Mouse (Mus musculus): ENCODE results near the gene C1galt1.

DNA sequence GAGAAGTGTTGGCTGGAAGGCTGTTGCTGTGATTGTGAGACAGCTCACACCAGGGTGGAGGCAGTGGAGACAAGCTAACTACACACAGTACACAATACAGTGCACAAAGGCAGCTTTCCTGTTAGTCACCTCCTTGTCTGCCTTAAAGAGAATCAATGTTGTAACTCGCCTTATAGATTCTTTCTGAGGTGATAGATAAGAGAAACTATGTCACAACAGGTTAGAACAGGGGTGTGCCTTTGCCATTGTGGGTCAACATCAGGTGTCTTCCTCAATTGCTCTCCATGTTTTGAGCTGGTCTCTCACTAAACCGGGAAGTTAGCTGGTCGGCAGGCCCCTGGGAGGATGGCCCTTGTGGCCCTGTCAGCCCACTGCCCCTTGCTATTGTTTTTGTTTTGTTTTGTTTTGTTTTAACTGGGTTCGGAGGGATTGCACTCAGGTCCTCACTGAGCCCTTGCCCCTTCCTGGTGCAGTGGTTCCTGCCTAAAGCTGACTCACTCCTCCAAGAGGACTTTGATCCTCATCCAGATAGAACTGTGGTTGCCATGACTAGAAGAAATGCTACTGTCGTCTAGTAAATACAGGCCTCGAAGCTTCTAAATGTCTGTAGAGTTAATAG is 3.4 kb downstream of the C1galt1 start:
- no peak for TF ChIP-seq CTCF (IDR thresholded peaks at IDR 0.05; ENCODE audit: low read depth)
- no peak for TF ChIP-seq EP300 (IDR thresholded peaks at IDR 0.05; ENCODE audit: low read depth)

Data from liver, postnatal 0 days (tissue).